Mouse (Mus musculus) heart, postnatal 0 days (tissue): Measurements from ENCODE around the gene Ugt1a2. TPM values are rescaled to one million over a fixed set of nuclear protein-coding genes. Genes with fewer than 3 reads are reported as not detected.
A peak's percentile ranks its signal among the peaks of the same experiment; 100 is the strongest.

Experiments
- ATAC-seq: fragments of 200-750 bp; cut with Nextera tagmentation; 2 replicates; pipeline ENCODE4 v1.8.0; 2017; ENCODE audit warnings: low read depth, moderate number of reproducible peaks, moderate library complexity; ENCODE audit not compliant: insufficient read depth
- DNase-seq: peaks from one replicate; pipeline ENCODE4 v3.0.0-alpha.2; 2016; ENCODE audit warnings: low spot score
- H3K27ac ChIP-seq: fragments of 300-500 bp; sonication (generic); 2 replicates; pipeline ENCODE4 v1.5.1; 2014; ENCODE audit warnings: low read depth, mild to moderate bottlenecking
- H3K27me3 ChIP-seq: fragments of 300-500 bp; sonication (generic); 2 replicates; pipeline ENCODE4 v1.6.1; 2014; ENCODE audit warnings: low read length, mixed read lengths; ENCODE audit not compliant: control insufficient read depth, insufficient read depth
- H3K36me3 ChIP-seq: fragments of 300-500 bp; sonication (generic); replicated peaks from 2 replicates; pipeline ENCODE4 v1.6.1; 2014; ENCODE audit warnings: low read length, mixed read lengths; ENCODE audit not compliant: control insufficient read depth, insufficient read depth
- H3K4me1 ChIP-seq: fragments of 300-500 bp; sonication (generic); 2 replicates; pipeline ENCODE4 v1.6.1; 2014; ENCODE audit warnings: antibody characterized with exemption; ENCODE audit not compliant: control insufficient read depth, insufficient read depth
- H3K4me2 ChIP-seq: fragments of 300-500 bp; sonication (generic); 2 replicates; pipeline ENCODE4 v1.6.1; 2014; ENCODE audit warnings: low read depth, mild to moderate bottlenecking, low read length, moderate library complexity
- H3K4me3 ChIP-seq: fragments of 300-500 bp; sonication (generic); 2 replicates; pipeline ENCODE4 v1.5.1; 2014; ENCODE audit warnings: low read depth, low read length
- H3K9ac ChIP-seq: fragments of 300-500 bp; sonication (generic); replicated peaks from 2 replicates; pipeline ENCODE4 v1.6.1; 2014; ENCODE audit warnings: low read depth, low read length, mixed read lengths
- H3K9me3 ChIP-seq: fragments of 300-500 bp; sonication (generic); replicated peaks from 2 replicates; pipeline ENCODE4 v1.6.1; 2016; ENCODE audit warnings: low read length; ENCODE audit not compliant: control insufficient read depth
- CTCF ChIP-seq: IDR thresholded peaks from 2 replicates; pipeline ENCODE4 v1.5.1; 2016; ENCODE audit warnings: antibody characterized with exemption, control low read depth, low read depth
- EP300 ChIP-seq: IDR thresholded peaks from 2 replicates; pipeline ENCODE4 v1.6.1; 2016; ENCODE audit warnings: antibody characterized with exemption, low read depth
- WGBS: fragments of 180-500 bp; shearing (Covaris S2); extraction: QIAGEN DNeasy Blood & Tissue Kit; methylation state at CpG from one replicate; pipeline ENCODE4 v1.1.7; 2014; 5-methylcytosine and 5-hydroxymethylcytosine counted together
- polyA plus RNA-seq: library from polyadenylated mRNA; unstranded; fragments of >200 nt; fragmentation: Nextera tagmentation; extraction: Ambion mirVana; gene quantifications from 2 replicates; pipeline ENCODE4 v1.2.1, GENCODE M21; 2015
- total RNA-seq: library from RNA; depleted of rRNA; stranded (reverse); fragments of >200 nt; gene quantifications from 2 replicates; pipeline ENCODE4 v1.2.3, GENCODE M21; 2014; ENCODE audit warnings: low replicate concordance

The Ugt1a2 gene
- total and polyA plus RNA-seq, 2 experiments from 2014 or later, result not detected

- ATAC-seq, result no peak
- no peak for DNase-seq
- Histone ChIP-seq H3K9me3 (peaks cover 71% of the 10 kb centered on the region), H3K4me1 (no peaks in the 10 kb centered on the region), H3K27me3 (no peaks in the 10 kb centered on the region), H3K36me3 (no peaks in the 10 kb centered on the region), H3K27ac (no peak overlapping the region), H3K9ac (no peak overlapping the region), H3K4me2 (no peak overlapping the region), H3K4me3 (no peak overlapping the region)
- TF ChIP-seq EP300 (no peak), CTCF (no peak)
- 46% methylated on average over 2 of the region's 2 CpGs for WGBS
Measured at GRCm38 (mm10) chr1:88227482-88227881, 27.1 kb downstream of the Ugt1a2 start.

- H3K4me3 ChIP-seq, result no peak overlapping the region
- DNase-seq (no peak), ATAC-seq (no peak)
- H3K4me1 ChIP-seq, result no peaks in the 10 kb centered on the region
- WGBS, result 59% methylated on average over 7 of the region's 7 CpGs
- H3K27me3 ChIP-seq, result no peaks in the 10 kb centered on the region
- H3K9me3 ChIP-seq, result peaks cover 77% of the 10 kb centered on the region
- no peak overlapping the region for H3K27ac ChIP-seq
- no peaks in the 10 kb centered on the region for H3K36me3 ChIP-seq
- TF ChIP-seq CTCF (no peak), EP300 (no peak)
- no peak overlapping the region for H3K4me2 ChIP-seq
- H3K9ac ChIP-seq, result no peak overlapping the region
Measured at GRCm38 (mm10) chr1:88228121-88228520, 27.7 kb downstream of the Ugt1a2 start.

- ATAC-seq, result no peak
- TF ChIP-seq EP300 (no peak), CTCF (no peak)
- H3K27ac ChIP-seq, result no peak overlapping the region
- H3K36me3 ChIP-seq, result no peaks in the 10 kb centered on the region
- peaks cover 91% of the 10 kb centered on the region for H3K9me3 ChIP-seq
- H3K4me3 ChIP-seq, result no peak overlapping the region
- no peaks in the 10 kb centered on the region for H3K27me3 ChIP-seq
- H3K9ac ChIP-seq, result no peak overlapping the region
- 61% methylated on average over 3 of the region's 3 CpGs for WGBS
- DNase-seq, result no peak
- no peak overlapping the region for H3K4me2 ChIP-seq
- H3K4me1 ChIP-seq, result no peaks in the 10 kb centered on the region
Measured at GRCm38 (mm10) chr1:88229566-88229965, 29.2 kb downstream of the Ugt1a2 start.

- 68% methylated on average over 5 of the region's 5 CpGs for WGBS
- H3K9ac ChIP-seq, result no peak overlapping the region
- H3K4me1 ChIP-seq, result no peaks in the 10 kb centered on the region
- H3K36me3 ChIP-seq, result no peaks in the 10 kb centered on the region
- 0 out of 2 replicates have a peak, but pooled peaks have one; percentile 2 for ATAC-seq
- TF ChIP-seq EP300 (no peak), CTCF (no peak)
- no peak for DNase-seq
- no peak overlapping the region for H3K4me2 ChIP-seq
- H3K9me3 ChIP-seq, result peaks cover 94% of the 10 kb centered on the region
- no peak overlapping the region for H3K27ac ChIP-seq
- H3K4me3 ChIP-seq, result no peak overlapping the region
- no peaks in the 10 kb centered on the region for H3K27me3 ChIP-seq
Measured at GRCm38 (mm10) chr1:88229986-88230385, 29.6 kb downstream of the Ugt1a2 start.

GRCm38 (mm10) chr1:88230421-88230820 lies 30.0 kb downstream of the Ugt1a2 start:
- ATAC-seq (no peak), DNase-seq (no peak)
- Histone ChIP-seq H3K9me3 (peaks cover 97% of the 10 kb centered on the region), H3K27ac (no peak overlapping the region), H3K27me3 (no peaks in the 10 kb centered on the region), H3K36me3 (no peaks in the 10 kb centered on the region), H3K4me1 (no peaks in the 10 kb centered on the region), H3K4me2 (no peak overlapping the region), H3K9ac (no peak overlapping the region), H3K4me3 (no peak overlapping the region)
- 63% methylated on average over 7 of the region's 7 CpGs for WGBS
- no peak for TF ChIP-seq CTCF
- no peak for TF ChIP-seq EP300

GRCm38 (mm10) chr1:88230981-88231802 lies 30.8 kb downstream of the Ugt1a2 start:
- Histone ChIP-seq H3K4me3 (no peak overlapping the region), H3K4me2 (no peak overlapping the region), H3K9ac (no peak overlapping the region), H3K36me3 (no peaks in the 10 kb centered on the region), H3K4me1 (no peaks in the 10 kb centered on the region), H3K27me3 (no peaks in the 10 kb centered on the region), H3K27ac (no peak overlapping the region), H3K9me3 (peaks cover 96% of the 10 kb centered on the region)
- no peak for TF ChIP-seq CTCF
- no peak for TF ChIP-seq EP300
- ATAC-seq (no peak), DNase-seq (no peak)
- 65% methylated on average over 6 of the region's 6 CpGs for WGBS
